ENCODE assay signal across 8 mouse cellular contexts in the genomic region with DNA sequence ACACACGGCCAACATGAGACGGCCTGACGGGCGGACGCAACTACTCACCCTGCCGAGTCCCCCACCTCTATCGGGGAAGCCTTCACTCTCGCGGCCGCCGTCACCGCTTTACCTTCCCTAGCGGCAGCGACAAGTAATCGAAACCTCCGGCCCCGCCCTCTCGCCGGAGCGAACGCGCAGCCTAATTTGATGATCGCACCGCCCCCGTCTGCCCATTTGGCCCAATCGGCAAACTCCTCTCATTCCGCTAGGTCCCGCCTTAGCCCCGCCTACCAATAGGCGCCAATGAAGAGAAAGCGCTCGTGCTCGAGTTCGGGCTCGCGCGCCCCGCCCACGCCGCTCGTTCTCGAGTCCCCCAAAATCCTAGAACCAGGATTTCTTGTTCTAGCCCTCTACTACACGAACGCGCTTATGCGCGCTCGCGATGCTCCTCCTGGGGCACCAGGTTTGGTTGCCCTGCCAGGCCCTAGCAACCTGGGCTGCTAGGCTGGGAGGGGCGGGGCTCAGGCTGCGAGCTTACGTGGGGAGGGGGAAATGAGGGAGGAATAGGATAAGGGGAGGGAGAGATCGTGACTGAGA. TPM values are rescaled to one million over a fixed set of nuclear protein-coding genes. Genes with fewer than 3 reads are reported as not detected.
A peak's percentile ranks its signal among the peaks of the same experiment; 100 is the strongest.
DNase-seq lines count a peak whose midpoint lies in the region; ATAC-seq and TF ChIP-seq lines count a peak whose summit lies in the region.

Gene Cdkl5 (minus strand): TSS at position 162 of the 579 bp plus-strand sequence.

- TF ChIP-seq EP300 in liver, embryonic 14.5 days (IDR thresholded peaks at IDR 0.05; ENCODE audit: low read depth) = no peak
- no peak for TF ChIP-seq EP300 in stomach, postnatal 0 days (optimal IDR thresholded peaks at IDR 0.05)

- peak; percentile 62 for TF ChIP-seq CTCF in liver, embryonic 14.5 days (IDR thresholded peaks at IDR 0.05; ENCODE audit: low read depth)
- peak; percentile 58 for TF ChIP-seq CTCF in stomach, postnatal 0 days (IDR thresholded peaks at IDR 0.05; ENCODE audit: low read depth)

- peaks cover 89% of the 10 kb centered on the region for H3K27me3 ChIP-seq in forebrain, embryonic 10.5 days (ENCODE audit: poor library complexity, severe bottlenecking)
- no peaks in the 10 kb centered on the region for H3K27me3 ChIP-seq in heart, embryonic 15.5 days
- peaks cover 3% of the 10 kb centered on the region; the same call in 1 of the 2 replicates for H3K27me3 ChIP-seq in liver, embryonic 14.5 days (ENCODE audit: control insufficient read depth, insufficient read depth, low read length)
- 0 out of 2 replicates have a peak, but pooled peaks cover 3% of the 10 kb centered on the region for H3K27me3 ChIP-seq in neural tube, embryonic 11.5 days (ENCODE audit: control insufficient read depth, insufficient read depth, low read length)
- H3K27me3 ChIP-seq in stomach, postnatal 0 days (ENCODE audit: control insufficient read depth, insufficient read depth, low read length) = no peaks in the 10 kb centered on the region

- DNase-seq in c-Kit-negative CD71-positive TER-119-positive erythroid progenitor cells, embryonic 14.5 days (ENCODE audit: low read depth, low spot score) = peak; percentile 86
- DNase-seq in forebrain, embryonic 10.5 days (ENCODE audit: extremely low spot score, low spot score) = peak; percentile 91
- DNase-seq in kidney, postnatal 25 days = peak; percentile 97
- peak; percentile 88 to 90 (median 89) for DNase-seq in liver, embryonic 14.5 days (ENCODE audit: low read depth in 3 of 3, low spot score in 3 of 3)
- peak; percentile 93 for DNase-seq in neural tube, embryonic 11.5 days (ENCODE audit: low spot score)
- DNase-seq in stomach, postnatal 0 days (ENCODE audit: low spot score) = peak; percentile 94

- H3K4me2 ChIP-seq in heart, embryonic 15.5 days = peak within 1 kb of the TSS; percentile 61
- H3K4me2 ChIP-seq in liver, embryonic 14.5 days (ENCODE audit: low read depth) = peak within 1 kb of the TSS; percentile 81
- H3K4me2 ChIP-seq in neural tube, embryonic 11.5 days (ENCODE audit: low read depth) = peak within 1 kb of the TSS; percentile 48
- H3K4me2 ChIP-seq in stomach, postnatal 0 days (replicated peaks; ENCODE audit: low read depth) = peak within 1 kb of the TSS; percentile 67

- peak; percentile 94 for ATAC-seq in CD4-positive, CD25-positive, alpha-beta regulatory T cell, adult 4 months
- peak; percentile 95 for ATAC-seq in heart, embryonic 15.5 days (replicated peaks; ENCODE audit: insufficient number of reproducible peaks, insufficient read depth, low FRiP score, low read depth)
- ATAC-seq in liver, embryonic 14.5 days (ENCODE audit: insufficient read depth) = peak; percentile 96
- peak; percentile 92 for ATAC-seq in neural tube, embryonic 11.5 days (ENCODE audit: insufficient read depth, low FRiP score, low TSS enrichment)
- ATAC-seq in stomach, postnatal 0 days (ENCODE audit: low FRiP score, low TSS enrichment) = peak; percentile 98

- H3K9ac ChIP-seq in heart, embryonic 15.5 days = peak within 1 kb of the TSS; percentile 69
- peak within 1 kb of the TSS; percentile 55 for H3K9ac ChIP-seq in liver, embryonic 14.5 days (replicated peaks)
- H3K9ac ChIP-seq in neural tube, embryonic 11.5 days (ENCODE audit: low read length) = peak within 1 kb of the TSS; percentile 65
- H3K9ac ChIP-seq in stomach, postnatal 0 days (ENCODE audit: low read length) = peak within 1 kb of the TSS; percentile 60

- 27% methylated on average over 53 of the region's 53 CpGs for WGBS in forebrain, embryonic 10.5 days
- WGBS in heart, embryonic 15.5 days = 15% methylated on average over 53 of the region's 53 CpGs
- WGBS in liver, embryonic 14.5 days (ENCODE audit: insufficient replicate concordance) = 11% methylated on average over 53 of the region's 53 CpGs
- WGBS in neural tube, embryonic 11.5 days = 23% methylated on average over 51 of the region's 53 CpGs
- WGBS in stomach, postnatal 0 days = 19% methylated on average over 52 of the region's 53 CpGs

- H3K27ac ChIP-seq in forebrain, embryonic 10.5 days = peak within 1 kb of the TSS; percentile 87
- H3K27ac ChIP-seq in heart, embryonic 15.5 days = peak within 1 kb of the TSS; percentile 87
- H3K27ac ChIP-seq in liver, embryonic 14.5 days = no peak within 1 kb of the TSS
- peak within 1 kb of the TSS; percentile 49; the same call in 1 of the 2 replicates for H3K27ac ChIP-seq in neural tube, embryonic 11.5 days (ENCODE audit: low read depth, low read length)
- peak within 1 kb of the TSS; percentile 61 for H3K27ac ChIP-seq in stomach, postnatal 0 days (replicated peaks)

- H3K4me1 ChIP-seq in forebrain, embryonic 10.5 days = peaks cover 23% of the 10 kb centered on the region
- H3K4me1 ChIP-seq in heart, embryonic 15.5 days (replicated peaks) = 0 out of 2 replicates have a peak, but pooled peaks cover 3% of the 10 kb centered on the region
- no peaks in the 10 kb centered on the region for H3K4me1 ChIP-seq in liver, embryonic 14.5 days (replicated peaks; ENCODE audit: control insufficient read depth in 2 of 2, insufficient read depth in 2 of 2, low read length in 1 of 2)
- no peaks in the 10 kb centered on the region for H3K4me1 ChIP-seq in neural tube, embryonic 11.5 days (ENCODE audit: control insufficient read depth, insufficient read depth, low read length)
- no peaks in the 10 kb centered on the region for H3K4me1 ChIP-seq in stomach, postnatal 0 days (replicated peaks; ENCODE audit: control insufficient read depth, insufficient read depth)

- H3K4me3 ChIP-seq in forebrain, embryonic 10.5 days = peak within 1 kb of the TSS; percentile 67
- H3K4me3 ChIP-seq in heart, embryonic 15.5 days = peak within 1 kb of the TSS; percentile 60
- H3K4me3 ChIP-seq in liver, embryonic 14.5 days (ENCODE audit: insufficient read depth in 1 of 2, low read depth in 2 of 2, low read length in 2 of 2) = peak within 1 kb of the TSS; percentile 66 to 79
- peak within 1 kb of the TSS; percentile 54 for H3K4me3 ChIP-seq in neural tube, embryonic 11.5 days (ENCODE audit: low read depth, low read length)
- peak within 1 kb of the TSS; percentile 58 for H3K4me3 ChIP-seq in stomach, postnatal 0 days (ENCODE audit: low read depth, low read length)

- no peaks in the 10 kb centered on the region for H3K9me3 ChIP-seq in forebrain, embryonic 10.5 days
- H3K9me3 ChIP-seq in heart, embryonic 15.5 days (replicated peaks) = no peaks in the 10 kb centered on the region
- no peaks in the 10 kb centered on the region for H3K9me3 ChIP-seq in liver, embryonic 14.5 days (ENCODE audit: control insufficient read depth, low read length)
- H3K9me3 ChIP-seq in neural tube, embryonic 11.5 days (ENCODE audit: control insufficient read depth, low read length) = no peaks in the 10 kb centered on the region
- no peaks in the 10 kb centered on the region for H3K9me3 ChIP-seq in stomach, postnatal 0 days (ENCODE audit: control insufficient read depth, low read length)

- no peaks in the 10 kb centered on the region for H3K36me3 ChIP-seq in forebrain, embryonic 10.5 days (replicated peaks)
- no peaks in the 10 kb centered on the region for H3K36me3 ChIP-seq in heart, embryonic 15.5 days
- no peaks in the 10 kb centered on the region for H3K36me3 ChIP-seq in liver, embryonic 14.5 days (replicated peaks; ENCODE audit: control insufficient read depth, insufficient read depth, low read depth)
- no peaks in the 10 kb centered on the region for H3K36me3 ChIP-seq in neural tube, embryonic 11.5 days (ENCODE audit: control insufficient read depth, insufficient read depth, low read length)
- H3K36me3 ChIP-seq in stomach, postnatal 0 days (ENCODE audit: control insufficient read depth, insufficient read depth, low read length) = no peaks in the 10 kb centered on the region

RNA-seq across cellular contexts. Expression of gene Cdkl5, which starts in this region (rescaled TPM):
- polyA plus RNA-seq in CD4-positive, CD25-positive, alpha-beta regulatory T cell, adult 4 months (2017; shearing (Covaris generic)) = under 1 TPM; 0.46 to 0.55 TPM
- 3.0 and 3.2 TPM in 2 replicates for polyA plus RNA-seq in forebrain, embryonic 10.5 days (2016; fragmentation: Nextera tagmentation; extraction: Ambion mirVana)
- 1.6 and 2.2 TPM in 2 replicates for polyA plus RNA-seq in heart, embryonic 15.5 days (2015; fragmentation: Nextera tagmentation; extraction: Ambion mirVana)
- polyA plus RNA-seq in liver, embryonic 14.5 days (2012; rRNA removed) = 0.13 and 0.20 TPM in 2 replicates
- polyA plus RNA-seq in liver, embryonic 14.5 days (2014; fragmentation: Nextera tagmentation; extraction: Ambion mirVana) = 0.24 and 0.27 TPM in 2 replicates
- polyA plus RNA-seq in neural tube, embryonic 11.5 days (2014; fragmentation: Nextera tagmentation; extraction: Ambion mirVana) = 3.1 and 3.3 TPM in 2 replicates
- 0.98 and 1.2 TPM in 2 replicates for polyA plus RNA-seq in stomach, postnatal 0 days (2015; fragmentation: Nextera tagmentation; extraction: Ambion mirVana)

Comparison
In these comparisons a context has a peak if more than half of its experiments do, and no peak if none do; other contexts are left out.
1. Peak in ATAC-seq in CD4-positive, CD25-positive, alpha-beta regulatory T cell, adult 4 months; RNA of the gene not detected or under 1 TPM.
2. Peak in DNase-seq, ATAC-seq, H3K4me3 ChIP-seq, H3K9ac ChIP-seq and H3K4me2 ChIP-seq in liver, embryonic 14.5 days; RNA of the gene not detected or under 1 TPM.